Mouse (Mus musculus) layer of hippocampus, adult 9-11 months (tissue): Measurements from ENCODE around the gene Gm20854.
"Not testable (repeated sequence)": the region's sequence is repeated elsewhere in the genome, so short reads cannot be mapped to it uniquely, and the experiment has no call there.

ENCODE experiments used
- DNase-seq: peaks from one replicate; pipeline ENCODE4 v3.0.0; 2022

Gene Gm20854

GRCm38 (mm10) chrY:85530808-85531207 is at the start of gene Gm20854:
Gene Gm20854 (minus strand): TSS chrY:85530908.
- not testable (repeated sequence) for DNase-seq
